Mouse (Mus musculus): Measurements from ENCODE around the gene Vma21-ps. TPM values are rescaled to one million over a fixed set of nuclear protein-coding genes. Genes with fewer than 3 reads are reported as not detected.

Gene Vma21-ps
- polyA plus RNA-seq (2012; rRNA removed): not detected in 2 replicates

DNA sequence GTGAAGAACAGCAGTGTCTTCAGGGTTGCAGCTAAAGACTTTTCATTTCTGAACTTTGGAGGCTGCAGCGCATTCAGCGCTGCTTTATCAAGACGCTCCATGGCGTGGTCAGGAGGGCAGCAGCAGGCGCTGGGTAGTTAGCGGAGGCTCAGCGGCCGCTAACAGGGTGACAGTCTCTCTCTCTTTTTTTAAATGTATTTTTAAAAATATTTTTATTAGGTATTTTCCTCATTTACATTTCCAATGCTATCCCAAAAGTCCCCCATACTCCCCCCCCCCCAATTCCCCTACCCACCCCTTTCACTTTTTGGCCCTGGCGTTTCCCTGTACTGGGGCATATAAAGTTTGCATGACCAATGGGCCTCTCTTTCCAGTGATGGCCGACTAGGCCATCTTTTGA, at the start of gene Vma21-ps:
Vma21-ps (minus strand) TSS at position 101 of the 400 bp plus-strand sequence.

Other genes with a start within 250 kb of the Vma21-ps start
- gene Smc2, start 58.0 kb downstream of the Vma21-ps start, polyA plus RNA-seq (2012; rRNA removed): 1.3 and 1.4 TPM in 2 replicates
- not detected in 2 replicates for gene Toporsl, start 99.0 kb upstream of the Vma21-ps start, polyA plus RNA-seq (2012; rRNA removed)